Mouse (Mus musculus) stomach, embryonic 16.5 days (tissue): Measurements from ENCODE around the gene Cyb5d1. TPM values are rescaled to one million over a fixed set of nuclear protein-coding genes. Genes with fewer than 3 reads are reported as not detected.

Source experiments
- ATAC-seq: fragments of 200-750 bp; cut with Nextera tagmentation; 2 replicates; pipeline ENCODE4 v1.8.0; 2017; ENCODE audit warnings: moderate number of reproducible peaks, moderate TSS enrichment; ENCODE audit not compliant: insufficient read depth, low FRiP score
- H3K27ac ChIP-seq: fragments of 300-500 bp; sonication (generic); 2 replicates; pipeline ENCODE4 v1.5.1; 2014; ENCODE audit warnings: low read length
- H3K27me3 ChIP-seq: fragments of 300-500 bp; sonication (generic); 2 replicates; pipeline ENCODE4 v1.6.1; 2014; ENCODE audit warnings: low read length, control low read depth, mixed read lengths; ENCODE audit not compliant: control insufficient read depth, insufficient read depth
- H3K36me3 ChIP-seq: fragments of 300-500 bp; sonication (generic); 2 replicates; pipeline ENCODE4 v1.6.1; 2014; ENCODE audit warnings: low read length; ENCODE audit not compliant: control insufficient read depth, insufficient read depth
- H3K4me1 ChIP-seq: fragments of 300-500 bp; sonication (generic); 2 replicates; pipeline ENCODE4 v1.6.1; 2014; ENCODE audit warnings: low read length, control low read depth, mixed read lengths; ENCODE audit not compliant: control insufficient read depth, insufficient read depth
- H3K4me2 ChIP-seq: fragments of 300-500 bp; sonication (generic); 2 replicates; pipeline ENCODE4 v1.6.1; 2014; ENCODE audit warnings: low read depth, low read length, mixed read lengths
- H3K4me3 ChIP-seq: fragments of 300-500 bp; sonication (generic); replicated peaks from 2 replicates; pipeline ENCODE4 v1.5.1; 2014; ENCODE audit warnings: mild to moderate bottlenecking, low read length
- H3K9ac ChIP-seq: fragments of 300-500 bp; sonication (generic); 2 replicates; pipeline ENCODE4 v1.6.1; 2014; ENCODE audit warnings: low read length
- H3K9me3 ChIP-seq: fragments of 300-500 bp; sonication (generic); replicated peaks from 2 replicates; pipeline ENCODE4 v1.6.1; 2016; ENCODE audit warnings: low read length, control low read depth; ENCODE audit not compliant: control insufficient read depth
- WGBS: fragments of 180-500 bp; shearing (Covaris S2); extraction: QIAGEN DNeasy Blood & Tissue Kit; methylation state at CpG from one replicate; pipeline ENCODE4 v1.1.7; 2014; 5-methylcytosine and 5-hydroxymethylcytosine counted together
- polyA plus RNA-seq: library from polyadenylated mRNA; unstranded; fragments of >200 nt; fragmentation: Nextera tagmentation; extraction: Ambion mirVana; gene quantifications from 2 replicates; pipeline ENCODE4 v1.2.1, GENCODE M21; 2015

Cyb5d1 gene
- polyA plus RNA-seq, 1 experiment from 2014 or later: 29.4 TPM

GRCm38 (mm10) chr11:69426246-69426645, 30.8 kb upstream of the Cyb5d1 start:
- ATAC-seq: no peak
- WGBS: 80% methylated on average over 2 of the region's 2 CpGs

GRCm38 (mm10) chr11:69423885-69424284, 28.5 kb upstream of the Cyb5d1 start:
- Histone ChIP-seq H3K4me3 (no peak overlapping the region), H3K4me2 (no peak overlapping the region), H3K27ac (no peak overlapping the region), H3K9ac (no peak overlapping the region), H3K27me3 (peaks cover 6% of the 10 kb centered on the region), H3K4me1 (peaks cover 26% of the 10 kb centered on the region), H3K36me3 (no peaks in the 10 kb centered on the region), H3K9me3 (no peaks in the 10 kb centered on the region)
- WGBS: 59% methylated on average over 6 of the region's 6 CpGs
- no peak for ATAC-seq

More at GRCm38 (mm10) chr11:69426246-69426645, 30.8 kb upstream of the Cyb5d1 start:
- Histone ChIP-seq H3K9ac (no peak overlapping the region), H3K4me2 (no peak overlapping the region), H3K4me3 (no peak overlapping the region), H3K9me3 (no peaks in the 10 kb centered on the region), H3K36me3 (no peaks in the 10 kb centered on the region), H3K27me3 (peaks cover 4% of the 10 kb centered on the region), H3K4me1 (peaks cover 15% of the 10 kb centered on the region), H3K27ac (no peak overlapping the region)

- Histone ChIP-seq H3K27ac (no peak overlapping the region), H3K4me2 (no peak overlapping the region), H3K27me3 (peaks cover 6% of the 10 kb centered on the region), H3K36me3 (no peaks in the 10 kb centered on the region), H3K9me3 (no peaks in the 10 kb centered on the region), H3K9ac (no peak overlapping the region), H3K4me3 (no peak overlapping the region), H3K4me1 (peaks cover 18% of the 10 kb centered on the region)
- WGBS: 85% methylated on average over 10 of the region's 10 CpGs
- ATAC-seq: no peak
Measured at GRCm38 (mm10) chr11:69422842-69423241, 27.4 kb upstream of the Cyb5d1 start.

DNA sequence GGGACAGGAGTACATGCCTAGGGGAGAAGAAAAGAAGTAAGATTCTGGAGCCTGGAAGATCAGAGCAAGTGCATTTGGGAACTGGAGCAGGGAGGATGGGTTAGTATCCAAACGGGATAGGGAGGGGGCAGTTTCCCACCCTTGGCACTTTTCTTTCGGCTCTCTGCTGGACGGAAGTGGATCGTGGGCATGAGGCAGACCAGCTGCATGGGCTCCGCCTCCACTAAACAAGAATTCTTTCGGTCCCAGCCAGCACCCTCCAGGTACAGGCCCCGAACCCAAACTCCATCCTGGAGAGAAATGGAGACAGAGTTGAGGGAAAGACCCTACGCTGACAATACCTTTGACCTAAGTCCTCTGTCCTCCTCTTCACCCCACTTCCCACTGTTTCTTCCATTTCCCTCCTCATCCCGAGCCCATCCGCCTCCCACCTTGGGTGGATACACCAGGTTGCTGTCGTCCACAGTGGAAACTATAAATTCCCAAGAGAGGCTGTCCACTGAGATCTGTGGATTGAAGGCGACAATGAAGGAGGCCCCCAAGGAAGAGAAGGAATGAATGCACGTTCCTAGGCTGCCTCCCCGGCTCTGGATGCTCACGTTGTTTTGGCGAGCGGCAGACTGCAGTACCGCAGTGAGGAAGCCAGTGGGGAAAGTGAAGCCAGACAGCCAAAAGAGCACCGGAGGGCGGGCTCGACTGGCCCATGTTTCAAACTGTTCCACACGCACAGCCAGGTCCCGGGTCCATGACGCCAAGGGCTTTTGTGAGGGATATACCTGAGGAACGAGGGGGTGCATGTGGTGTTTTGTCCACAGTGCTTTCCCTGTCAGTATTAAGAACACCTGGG, 25.9 kb upstream of the Cyb5d1 start:
- H3K36me3 ChIP-seq: no peaks in the 10 kb centered on the region
- WGBS: 27% methylated on average over 25 of the region's 25 CpGs
- H3K4me2 ChIP-seq: no peak overlapping the region
- no peaks in the 10 kb centered on the region for H3K9me3 ChIP-seq
- peaks cover 6% of the 10 kb centered on the region for H3K27me3 ChIP-seq
- H3K4me3 ChIP-seq: no peak overlapping the region
- peak overlapping the region; percentile 25 for H3K9ac ChIP-seq
- H3K4me1 ChIP-seq: peaks cover 18% of the 10 kb centered on the region
- no peak overlapping the region for H3K27ac ChIP-seq
- no peak for ATAC-seq

GRCm38 (mm10) chr11:69420554-69421000, 25.1 kb upstream of the Cyb5d1 start:
- Histone ChIP-seq H3K36me3 (no peaks in the 10 kb centered on the region), H3K4me1 (peaks cover 18% of the 10 kb centered on the region), H3K9me3 (no peaks in the 10 kb centered on the region), H3K9ac (peak overlapping the region; percentile 27), H3K27ac (no peak overlapping the region), H3K4me3 (peak overlapping the region; percentile 67), H3K27me3 (peaks cover 6% of the 10 kb centered on the region), H3K4me2 (peak overlapping the region; percentile 98)
- no peak for ATAC-seq
- WGBS: 17% methylated on average over 10 of the region's 10 CpGs

DNA sequence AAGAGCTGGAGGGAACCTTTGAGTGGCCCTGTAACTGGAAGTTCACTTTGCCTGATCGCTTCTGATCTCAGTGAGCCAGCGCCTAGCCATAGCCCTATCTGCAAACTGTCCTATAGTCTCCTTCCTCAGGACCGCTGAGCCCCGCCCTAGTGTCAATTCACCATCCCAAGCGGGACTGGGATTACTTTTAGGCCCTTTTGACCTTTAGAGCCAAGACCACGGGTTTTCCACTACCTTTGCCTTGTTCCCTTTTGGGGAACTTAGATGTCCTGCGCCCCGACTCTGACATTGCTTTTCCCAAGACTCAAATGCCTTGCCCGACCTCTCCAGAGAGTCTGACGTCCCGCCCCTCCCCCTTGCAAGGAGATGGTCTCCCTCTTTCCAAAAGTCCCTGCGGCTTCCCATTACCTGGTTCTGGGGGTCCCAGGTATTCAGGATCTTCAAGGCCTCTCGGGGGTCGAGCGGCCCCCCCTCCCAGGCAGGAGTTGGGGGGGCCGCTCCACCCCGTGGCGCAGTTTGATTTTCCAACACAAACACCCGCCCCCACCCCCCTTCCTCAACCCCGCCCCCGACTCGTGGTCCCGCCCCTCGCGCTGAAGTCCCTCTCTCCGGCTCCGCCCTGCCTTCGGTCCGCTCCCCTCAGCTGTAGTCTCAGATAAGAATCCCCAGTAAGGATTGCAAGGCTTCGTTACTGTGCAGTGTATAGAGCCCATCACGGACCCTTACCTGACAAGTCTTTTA, 24.6 kb upstream of the Cyb5d1 start:
- WGBS: under 1% methylated on average over 31 of the region's 31 CpGs
- H3K4me3 ChIP-seq: peak overlapping the region; percentile 67
- peak overlapping the region; percentile 98 for H3K4me2 ChIP-seq
- peaks cover 21% of the 10 kb centered on the region for H3K4me1 ChIP-seq
- peak overlapping the region; percentile 99 for H3K27ac ChIP-seq
- no peaks in the 10 kb centered on the region for H3K36me3 ChIP-seq
- peak overlapping the region; percentile 72 for H3K9ac ChIP-seq
- peaks cover 6% of the 10 kb centered on the region for H3K27me3 ChIP-seq
- H3K9me3 ChIP-seq: no peaks in the 10 kb centered on the region
- ATAC-seq: no peak

GRCm38 (mm10) chr11:69419443-69419812, 24.0 kb upstream of the Cyb5d1 start:
- H3K27ac ChIP-seq: peak overlapping the region; percentile 99
- WGBS: under 1% methylated on average over 19 of the region's 19 CpGs
- H3K36me3 ChIP-seq: no peaks in the 10 kb centered on the region
- H3K9me3 ChIP-seq: no peaks in the 10 kb centered on the region
- ATAC-seq: no peak
- H3K27me3 ChIP-seq: peaks cover 6% of the 10 kb centered on the region
- H3K4me2 ChIP-seq: peak overlapping the region; percentile 98
- peaks cover 26% of the 10 kb centered on the region for H3K4me1 ChIP-seq
- H3K9ac ChIP-seq: peak overlapping the region; percentile 72
- peak overlapping the region; percentile 67 for H3K4me3 ChIP-seq

DNA sequence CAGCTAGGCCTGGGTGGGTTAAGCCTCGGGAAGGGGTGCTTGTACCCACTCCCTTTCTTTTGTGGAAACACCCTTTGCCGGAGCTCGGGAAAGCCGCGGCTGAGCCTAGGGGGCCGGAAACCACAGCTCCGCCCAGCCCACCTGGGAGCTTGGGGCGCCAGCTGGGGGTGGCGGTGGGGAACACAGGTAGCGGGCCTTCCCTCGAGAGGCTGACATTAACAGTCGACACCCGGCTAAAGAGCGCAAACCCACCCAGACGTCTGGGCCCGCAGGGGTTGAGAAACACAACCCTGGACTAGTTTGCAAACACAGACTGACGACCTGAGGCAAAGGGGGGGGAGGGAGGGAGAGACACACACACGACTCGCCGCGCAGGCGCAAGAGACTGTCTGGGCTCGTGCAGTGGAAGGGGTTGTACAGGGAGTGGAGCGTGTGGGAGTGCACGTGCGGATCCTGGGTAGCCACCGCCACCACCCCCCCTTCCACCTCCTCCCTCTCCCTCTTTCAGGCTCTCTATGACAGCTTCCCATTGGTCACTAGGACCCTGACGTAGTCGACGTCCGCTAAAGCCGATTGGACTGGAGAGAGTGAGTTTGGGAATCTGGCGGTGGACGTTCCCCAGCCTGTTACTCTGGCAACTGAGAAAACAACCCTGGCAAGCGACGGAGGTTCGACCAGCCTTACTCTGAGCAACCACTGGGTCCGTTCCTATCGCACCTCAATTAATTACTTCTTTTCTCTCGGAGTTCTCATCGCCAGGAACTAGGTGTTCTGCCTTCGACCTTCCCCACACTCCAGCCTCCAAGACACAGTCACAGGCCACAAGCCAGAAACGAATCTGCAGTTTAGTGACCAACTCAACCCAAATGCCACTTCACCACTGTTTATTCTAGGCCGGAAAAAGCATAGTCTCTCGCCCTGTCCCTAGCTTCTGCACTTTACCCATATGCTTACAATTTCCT, 23.3 kb upstream of the Cyb5d1 start:
- H3K9me3 ChIP-seq: no peaks in the 10 kb centered on the region
- ATAC-seq: peak; percentile 91
- H3K4me3 ChIP-seq: peak overlapping the region; percentile 67
- peak overlapping the region; percentile 98 for H3K4me2 ChIP-seq
- peak overlapping the region; percentile 81 for H3K9ac ChIP-seq
- peaks cover 33% of the 10 kb centered on the region for H3K4me1 ChIP-seq
- H3K27ac ChIP-seq: peak overlapping the region; percentile 99
- no peaks in the 10 kb centered on the region for H3K36me3 ChIP-seq
- WGBS: under 1% methylated on average over 45 of the region's 45 CpGs
- H3K27me3 ChIP-seq: peaks cover 6% of the 10 kb centered on the region
